Mouse (Mus musculus) macrophage (primary cell): ENCODE data around the gene Zcrb1. TPM values are rescaled to one million over a fixed set of nuclear protein-coding genes. Genes with fewer than 3 reads are reported as not detected.

Source experiments
- polyA plus RNA-seq: library from polyadenylated mRNA; stranded (reverse); fragments of 250-400 nt; gene quantifications from 3 replicates; pipeline ENCODE4 v1.2.4, GENCODE M21; 2018; ENCODE audit warnings: inconsistent platforms

Gene Zcrb1
- polyA plus RNA-seq, 1 experiment from 2014 or later: 149 TPM

Other genes starting within 250 kb of the Zcrb1 start
- gene Gxylt1, start 123.2 kb downstream of the Zcrb1 start, polyA plus RNA-seq: 15.2 to 18.2 TPM (median 17.6 TPM) in 3 replicates
- 16.5 to 24.6 TPM (median 17.8 TPM) in 3 replicates for gene Yaf2, start 61.4 kb downstream of the Zcrb1 start, polyA plus RNA-seq
- 28.1 to 40.1 TPM (median 28.3 TPM) in 3 replicates for gene Pphln1, start within 50 bp of the Zcrb1 start, polyA plus RNA-seq
- gene Prickle1, start 197.6 kb upstream of the Zcrb1 start, polyA plus RNA-seq: 0.15 TPM in 1 of 3 replicates, not detected in the others